Mouse (Mus musculus) heart, postnatal 0 days (tissue): Measurements from ENCODE around the gene Avpr1a.

ENCODE experiments used
- CTCF ChIP-seq: IDR thresholded peaks from 2 replicates; pipeline ENCODE4 v1.5.1; 2016; ENCODE audit warnings: antibody characterized with exemption, control low read depth, low read depth
- EP300 ChIP-seq: IDR thresholded peaks from 2 replicates; pipeline ENCODE4 v1.6.1; 2016; ENCODE audit warnings: antibody characterized with exemption, low read depth

GRCm38 (mm10) chr10:122455793-122456192 is 7.5 kb downstream of the Avpr1a start:
- TF ChIP-seq CTCF (no peak), EP300 (no peak)
